Mouse (Mus musculus) neural tube, embryonic 12.5 days (tissue): ENCODE data around the gene Pdia4. TPM values are rescaled to one million over a fixed set of nuclear protein-coding genes. Genes with fewer than 3 reads are reported as not detected.

Experiments used
- ATAC-seq: fragments of 200-750 bp; cut with Nextera tagmentation; 2 replicates; pipeline ENCODE4 v1.8.0; 2017; ENCODE audit warnings: low read depth, mild to moderate bottlenecking, moderate TSS enrichment, moderate library complexity; ENCODE audit not compliant: low FRiP score
- H3K27ac ChIP-seq: fragments of 300-500 bp; sonication (generic); 2 replicates; pipeline ENCODE4 v1.5.1; 2016
- H3K27me3 ChIP-seq: fragments of 300-500 bp; sonication (generic); replicated peaks from 2 replicates; pipeline ENCODE4 v1.6.1; 2016; ENCODE audit warnings: mild to moderate bottlenecking
- H3K36me3 ChIP-seq: fragments of 300-500 bp; sonication (generic); 2 replicates; pipeline ENCODE4 v1.6.1; 2016; ENCODE audit warnings: mild to moderate bottlenecking
- H3K4me1 ChIP-seq: fragments of 300-500 bp; sonication (generic); 2 replicates; pipeline ENCODE4 v1.6.1; 2016
- H3K4me2 ChIP-seq: fragments of 300-500 bp; sonication (generic); replicated peaks from 2 replicates; pipeline ENCODE4 v1.6.1; 2016; ENCODE audit warnings: mild to moderate bottlenecking
- H3K4me3 ChIP-seq: fragments of 300-500 bp; sonication (generic); 2 replicates; pipeline ENCODE4 v1.5.1; 2016
- H3K9ac ChIP-seq: fragments of 300-500 bp; sonication (generic); 2 replicates; pipeline ENCODE4 v1.6.1; 2016; ENCODE audit warnings: mild to moderate bottlenecking
- H3K9me3 ChIP-seq: fragments of 300-500 bp; sonication (generic); 2 replicates; pipeline ENCODE4 v1.6.1; 2016; ENCODE audit warnings: mild to moderate bottlenecking
- WGBS: fragments of 180-500 bp; shearing (Covaris S2); methylation state at CpG from one replicate; pipeline ENCODE4 v1.1.7; 2016; 5-methylcytosine and 5-hydroxymethylcytosine counted together
- polyA plus RNA-seq: library from polyadenylated mRNA; unstranded; fragments of >200 nt; fragmentation: Nextera tagmentation; extraction: Ambion mirVana; gene quantifications from 2 replicates; pipeline ENCODE4 v1.2.1, GENCODE M21; 2016

Pdia4 gene
- polyA plus RNA-seq, 1 experiment from 2014 or later: 196 TPM

DNA sequence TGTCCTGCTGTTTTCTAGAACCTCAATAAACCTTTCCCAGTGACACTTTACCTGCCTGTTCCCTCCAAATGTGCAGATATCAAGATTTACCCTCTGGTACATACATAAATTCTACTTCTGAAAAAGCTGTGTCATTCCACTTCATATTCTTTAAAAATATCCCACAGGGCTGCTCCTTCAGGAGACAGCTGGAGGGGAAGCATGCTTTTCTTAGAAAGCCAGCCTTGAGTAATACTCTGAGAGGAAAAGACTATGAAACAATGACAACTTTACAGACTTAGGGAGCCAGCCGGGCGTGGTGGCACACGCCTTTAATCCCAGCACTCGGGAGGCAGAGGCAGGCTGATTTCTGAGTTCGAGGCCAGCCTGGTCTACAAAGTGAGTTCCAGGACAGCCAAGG lies 4.7 kb downstream of the Pdia4 start:
- H3K4me3 ChIP-seq: no peak overlapping the region
- no peaks in the 10 kb centered on the region for H3K9me3 ChIP-seq
- peaks cover 35% of the 10 kb centered on the region for H3K36me3 ChIP-seq
- ATAC-seq: no peak
- no peak overlapping the region for H3K4me2 ChIP-seq
- 91% methylated on average over 5 of the region's 5 CpGs for WGBS
- peaks cover 29% of the 10 kb centered on the region for H3K4me1 ChIP-seq
- H3K27me3 ChIP-seq: no peaks in the 10 kb centered on the region
- H3K9ac ChIP-seq: no peak overlapping the region
- no peak overlapping the region for H3K27ac ChIP-seq

GRCm38 (mm10) chr6:47807419-47807818 lies 5.8 kb downstream of the Pdia4 start:
- Histone ChIP-seq H3K4me3 (no peak overlapping the region), H3K4me1 (peaks cover 29% of the 10 kb centered on the region), H3K4me2 (no peak overlapping the region), H3K9me3 (no peaks in the 10 kb centered on the region), H3K27me3 (no peaks in the 10 kb centered on the region), H3K9ac (no peak overlapping the region), H3K27ac (no peak overlapping the region), H3K36me3 (peaks cover 46% of the 10 kb centered on the region)
- no peak for ATAC-seq
- 89% methylated on average over 2 of the region's 2 CpGs for WGBS

GRCm38 (mm10) chr6:47805520-47805919 lies 7.7 kb downstream of the Pdia4 start:
- Histone ChIP-seq H3K4me3 (no peak overlapping the region), H3K27ac (no peak overlapping the region), H3K4me2 (no peak overlapping the region), H3K36me3 (peaks cover 61% of the 10 kb centered on the region), H3K4me1 (peaks cover 13% of the 10 kb centered on the region), H3K27me3 (no peaks in the 10 kb centered on the region), H3K9me3 (no peaks in the 10 kb centered on the region), H3K9ac (no peak overlapping the region)
- 86% methylated on average over 2 of the region's 2 CpGs for WGBS
- no peak for ATAC-seq

DNA sequence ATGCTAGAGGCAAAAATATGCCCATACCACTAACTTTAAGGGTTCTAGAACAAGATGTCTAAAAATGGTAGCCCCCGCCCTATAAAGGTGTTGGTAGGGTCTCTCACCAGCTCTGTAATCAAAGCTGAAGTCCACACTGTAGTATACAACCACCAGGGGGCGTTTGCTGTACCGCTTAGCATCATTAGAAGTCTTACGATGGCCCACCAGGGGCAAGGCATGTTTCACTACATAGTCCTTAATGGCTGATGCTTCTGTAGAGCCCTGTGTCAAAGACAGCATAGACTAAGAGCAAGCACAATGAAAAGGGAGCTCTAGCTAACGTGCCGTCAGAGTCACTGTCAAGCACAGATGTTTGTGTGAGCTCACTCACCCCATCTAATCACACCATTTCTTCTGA lies 14.2 kb downstream of the Pdia4 start:
- WGBS: 57% methylated on average over 6 of the region's 6 CpGs
- no peak overlapping the region for H3K4me3 ChIP-seq
- H3K4me1 ChIP-seq: no peaks in the 10 kb centered on the region
- peak; percentile 56; the same call in 1 of the 2 replicates for ATAC-seq
- H3K4me2 ChIP-seq: no peak overlapping the region
- H3K27me3 ChIP-seq: no peaks in the 10 kb centered on the region
- no peak overlapping the region for H3K27ac ChIP-seq
- no peaks in the 10 kb centered on the region for H3K9me3 ChIP-seq
- peaks cover 90% of the 10 kb centered on the region for H3K36me3 ChIP-seq
- no peak overlapping the region for H3K9ac ChIP-seq

GRCm38 (mm10) chr6:47794106-47794830 lies 19.0 kb downstream of the Pdia4 start:
- Histone ChIP-seq H3K36me3 (peaks cover 49% of the 10 kb centered on the region), H3K4me2 (no peak overlapping the region), H3K9ac (no peak overlapping the region), H3K4me1 (no peaks in the 10 kb centered on the region), H3K4me3 (no peak overlapping the region), H3K9me3 (no peaks in the 10 kb centered on the region), H3K27ac (no peak overlapping the region), H3K27me3 (no peaks in the 10 kb centered on the region)
- 58% methylated on average over 10 of the region's 10 CpGs for WGBS
- peak; percentile 41; the same call in 1 of the 2 replicates for ATAC-seq

DNA sequence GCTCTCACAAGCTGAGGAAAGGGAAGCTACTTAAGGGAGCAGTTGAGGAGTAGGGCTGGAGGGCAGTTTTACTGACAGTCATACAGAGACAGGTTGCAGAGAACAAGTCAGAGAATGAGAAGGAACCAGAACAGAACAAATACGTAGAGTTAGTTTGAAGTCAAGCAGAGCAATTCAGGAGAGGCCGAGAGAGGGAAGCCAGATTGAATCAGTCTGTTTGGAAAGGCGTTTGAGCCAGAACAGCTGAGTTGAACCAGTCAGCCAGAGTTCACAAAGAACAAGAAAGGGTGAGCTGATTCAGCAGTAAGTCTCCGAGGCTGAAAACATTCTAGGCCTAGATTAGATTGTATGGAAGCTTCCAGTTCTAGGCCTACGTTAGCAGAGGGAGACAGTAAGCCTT lies 19.9 kb downstream of the Pdia4 start:
- peaks cover 40% of the 10 kb centered on the region for H3K36me3 ChIP-seq
- no peaks in the 10 kb centered on the region for H3K27me3 ChIP-seq
- no peak overlapping the region for H3K27ac ChIP-seq
- no peak overlapping the region for H3K9ac ChIP-seq
- no peak for ATAC-seq
- no peak overlapping the region for H3K4me3 ChIP-seq
- H3K4me1 ChIP-seq: peaks cover 5% of the 10 kb centered on the region; the same call in 1 of the 2 replicates
- no peak overlapping the region for H3K4me2 ChIP-seq
- WGBS: 86% methylated on average over 5 of the region's 5 CpGs
- H3K9me3 ChIP-seq: no peaks in the 10 kb centered on the region

GRCm38 (mm10) chr6:47792533-47792932 lies 20.7 kb downstream of the Pdia4 start:
- Histone ChIP-seq H3K4me2 (no peak overlapping the region), H3K9ac (no peak overlapping the region), H3K4me1 (peaks cover 5% of the 10 kb centered on the region; the same call in 1 of the 2 replicates), H3K9me3 (no peaks in the 10 kb centered on the region), H3K27me3 (no peaks in the 10 kb centered on the region), H3K4me3 (no peak overlapping the region), H3K27ac (no peak overlapping the region), H3K36me3 (peaks cover 33% of the 10 kb centered on the region)
- 95% methylated on average over 2 of the region's 2 CpGs for WGBS
- no peak for ATAC-seq

- Histone ChIP-seq H3K4me3 (no peak overlapping the region), H3K4me2 (no peak overlapping the region), H3K36me3 (peaks cover 17% of the 10 kb centered on the region), H3K9me3 (no peaks in the 10 kb centered on the region), H3K4me1 (peaks cover 5% of the 10 kb centered on the region; the same call in 1 of the 2 replicates), H3K27ac (no peak overlapping the region), H3K9ac (no peak overlapping the region), H3K27me3 (no peaks in the 10 kb centered on the region)
- no peak for ATAC-seq
- WGBS: 60% methylated on average over 2 of the region's 2 CpGs
Measured at GRCm38 (mm10) chr6:47790745-47791144, 22.5 kb downstream of the Pdia4 start.

DNA sequence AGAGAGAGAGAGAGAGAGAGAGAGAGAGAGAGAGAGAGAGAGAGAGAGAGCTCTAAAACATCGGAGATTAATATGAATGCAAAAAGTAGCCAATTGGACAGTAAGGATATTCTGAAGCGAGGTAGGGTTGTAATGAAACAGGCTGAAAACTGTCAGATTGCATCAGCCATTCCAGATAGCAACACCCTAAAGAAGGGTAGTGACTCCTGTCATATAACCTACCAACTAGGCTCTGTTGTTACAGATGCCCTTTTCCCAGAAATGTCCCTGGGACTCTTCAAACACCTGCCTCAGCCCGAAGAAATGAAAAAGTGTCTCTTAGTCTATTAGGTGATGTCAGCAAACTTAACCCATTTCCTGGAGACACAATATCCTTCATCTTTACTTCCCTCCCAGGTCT lies 24.4 kb downstream of the Pdia4 start:
- no peaks in the 10 kb centered on the region for H3K9me3 ChIP-seq
- H3K36me3 ChIP-seq: peaks cover 3% of the 10 kb centered on the region; the same call in 1 of the 2 replicates
- peak overlapping the region; percentile 28 for H3K4me3 ChIP-seq
- peak overlapping the region; percentile 46 for H3K9ac ChIP-seq
- peak overlapping the region; percentile 28 for H3K27ac ChIP-seq
- WGBS: 45% methylated on average over 3 of the region's 3 CpGs
- peaks cover 5% of the 10 kb centered on the region; the same call in 1 of the 2 replicates for H3K4me1 ChIP-seq
- no peaks in the 10 kb centered on the region for H3K27me3 ChIP-seq
- H3K4me2 ChIP-seq: peak overlapping the region; percentile 60
- peak; percentile 41; the same call in 1 of the 2 replicates for ATAC-seq

- Histone ChIP-seq H3K4me1 (peaks cover 5% of the 10 kb centered on the region; the same call in 1 of the 2 replicates), H3K9me3 (no peaks in the 10 kb centered on the region), H3K36me3 (peaks cover under 1% of the 10 kb centered on the region; the same call in 1 of the 2 replicates), H3K4me3 (peak overlapping the region; percentile 28), H3K27ac (peak overlapping the region; percentile 28), H3K9ac (peak overlapping the region; percentile 46), H3K27me3 (no peaks in the 10 kb centered on the region), H3K4me2 (peak overlapping the region; percentile 60)
- ATAC-seq: peak; percentile 95
- 2% methylated on average over 18 of the region's 18 CpGs for WGBS
Measured at GRCm38 (mm10) chr6:47787941-47788736, 25.1 kb downstream of the Pdia4 start.

- no peaks in the 10 kb centered on the region for H3K27me3 ChIP-seq
- WGBS: 65% methylated on average over 5 of the region's 5 CpGs
- H3K9me3 ChIP-seq: no peaks in the 10 kb centered on the region
- no peak for ATAC-seq
- peaks cover 5% of the 10 kb centered on the region; the same call in 1 of the 2 replicates for H3K4me1 ChIP-seq
- H3K27ac ChIP-seq: no peak overlapping the region
- H3K4me3 ChIP-seq: no peak overlapping the region
- H3K36me3 ChIP-seq: no peaks in the 10 kb centered on the region
- H3K4me2 ChIP-seq: no peak overlapping the region
- H3K9ac ChIP-seq: no peak overlapping the region
Measured at GRCm38 (mm10) chr6:47784707-47785412, 28.4 kb downstream of the Pdia4 start.
